Mouse (Mus musculus) kidney, embryonic 14.5 days (tissue): ENCODE measurements around the gene Wdr75. TPM values are rescaled to one million over a fixed set of nuclear protein-coding genes. Genes with fewer than 3 reads are reported as not detected.

Experiments used
- ATAC-seq: fragments of 200-750 bp; cut with Nextera tagmentation; 2 replicates; pipeline ENCODE4 v1.8.0; 2017; ENCODE audit warnings: moderate number of reproducible peaks, mild to moderate bottlenecking, moderate TSS enrichment, moderate library complexity; ENCODE audit not compliant: low FRiP score, low TSS enrichment
- H3K27ac ChIP-seq: fragments of 300-500 bp; sonication (generic); 2 replicates; pipeline ENCODE4 v1.5.1; 2014; ENCODE audit warnings: low read depth, mild to moderate bottlenecking, low read length, moderate library complexity, mixed read lengths
- H3K27me3 ChIP-seq: fragments of 300-500 bp; sonication (generic); 2 replicates; pipeline ENCODE4 v1.6.1; 2014; ENCODE audit warnings: mild to moderate bottlenecking, low read length; ENCODE audit not compliant: control insufficient read depth, insufficient read depth
- H3K36me3 ChIP-seq: fragments of 300-500 bp; sonication (generic); 2 replicates; pipeline ENCODE4 v1.6.1; 2014; ENCODE audit warnings: low read length, mixed read lengths; ENCODE audit not compliant: control insufficient read depth, insufficient read depth
- H3K4me1 ChIP-seq: fragments of 300-500 bp; sonication (generic); 2 replicates; pipeline ENCODE4 v1.6.1; 2014; ENCODE audit warnings: low read length, mixed read lengths; ENCODE audit not compliant: control insufficient read depth, insufficient read depth
- H3K4me2 ChIP-seq: fragments of 300-500 bp; sonication (generic); replicated peaks from 2 replicates; pipeline ENCODE4 v1.6.1; 2014; ENCODE audit warnings: low read depth, mild to moderate bottlenecking, low read length
- H3K4me3 ChIP-seq: fragments of 300-500 bp; sonication (generic); 2 replicates; pipeline ENCODE4 v1.5.1; 2014; ENCODE audit warnings: mild to moderate bottlenecking, low read length
- H3K9ac ChIP-seq: fragments of 300-500 bp; sonication (generic); 2 replicates; pipeline ENCODE4 v1.6.1; 2014; ENCODE audit warnings: low read depth, mild to moderate bottlenecking, low read length, moderate library complexity
- H3K9me3 ChIP-seq: fragments of 300-500 bp; sonication (generic); 2 replicates; pipeline ENCODE4 v1.6.1; 2016; ENCODE audit warnings: low read length; ENCODE audit not compliant: control insufficient read depth
- WGBS: fragments of 180-500 bp; shearing (Covaris S2); extraction: QIAGEN DNeasy Blood & Tissue Kit; methylation state at CpG from one replicate; pipeline ENCODE4 v1.1.7; 2014; 5-methylcytosine and 5-hydroxymethylcytosine counted together
- polyA plus RNA-seq: library from polyadenylated mRNA; unstranded; fragments of >200 nt; fragmentation: Nextera tagmentation; extraction: Ambion mirVana; gene quantifications from 2 replicates; pipeline ENCODE4 v1.2.1, GENCODE M21; 2014

Gene Wdr75
- polyA plus RNA-seq, 1 experiment from 2014 or later = 90.1 TPM

GRCm38 (mm10) chr1:45861162-45861561, 66.2 kb downstream of the Wdr75 start:
- Histone ChIP-seq H3K36me3 (no peaks in the 10 kb centered on the region), H3K27me3 (no peaks in the 10 kb centered on the region), H3K27ac (no peak overlapping the region), H3K4me2 (no peak overlapping the region), H3K4me3 (no peak overlapping the region), H3K4me1 (peaks cover 11% of the 10 kb centered on the region), H3K9me3 (no peaks in the 10 kb centered on the region), H3K9ac (no peak overlapping the region)
- ATAC-seq = no peak

GRCm38 (mm10) chr1:45863641-45864040, 68.7 kb downstream of the Wdr75 start:
- peaks cover 24% of the 10 kb centered on the region for H3K4me1 ChIP-seq
- H3K27ac ChIP-seq = no peak overlapping the region
- H3K27me3 ChIP-seq = no peaks in the 10 kb centered on the region

GRCm38 (mm10) chr1:45864564-45865014, 69.6 kb downstream of the Wdr75 start:
- H3K27me3 ChIP-seq = no peaks in the 10 kb centered on the region
- no peak overlapping the region for H3K9ac ChIP-seq
- no peaks in the 10 kb centered on the region for H3K9me3 ChIP-seq
- peaks cover 32% of the 10 kb centered on the region for H3K4me1 ChIP-seq
- no peak overlapping the region for H3K4me2 ChIP-seq
- WGBS = 54% methylated on average over 4 of the region's 4 CpGs
- ATAC-seq = peak; percentile 32
- H3K27ac ChIP-seq = peak overlapping the region; percentile 53; the same call in 1 of the 2 replicates
- no peak overlapping the region for H3K4me3 ChIP-seq
- no peaks in the 10 kb centered on the region for H3K36me3 ChIP-seq

More at GRCm38 (mm10) chr1:45863641-45864040, 68.7 kb downstream of the Wdr75 start:
- no peak overlapping the region for H3K4me2 ChIP-seq
- no peaks in the 10 kb centered on the region for H3K36me3 ChIP-seq
- no peak overlapping the region for H3K9ac ChIP-seq
- no peak overlapping the region for H3K4me3 ChIP-seq
- no peak for ATAC-seq
- 93% methylated on average over 3 of the region's 3 CpGs for WGBS
- H3K9me3 ChIP-seq = no peaks in the 10 kb centered on the region

GRCm38 (mm10) chr1:45865316-45865715, 70.3 kb downstream of the Wdr75 start:
- ATAC-seq = peak; percentile 32; the same call in 1 of the 2 replicates
- H3K4me3 ChIP-seq = no peak overlapping the region
- WGBS = 5% methylated on average over 1 of the region's 1 CpGs
- H3K27ac ChIP-seq = peak overlapping the region; percentile 63; the same call in 1 of the 2 replicates
- H3K27me3 ChIP-seq = no peaks in the 10 kb centered on the region
- no peak overlapping the region for H3K9ac ChIP-seq
- H3K36me3 ChIP-seq = no peaks in the 10 kb centered on the region
- no peaks in the 10 kb centered on the region for H3K9me3 ChIP-seq
- H3K4me1 ChIP-seq = peaks cover 27% of the 10 kb centered on the region; the same call in 1 of the 2 replicates
- no peak overlapping the region for H3K4me2 ChIP-seq

GRCm38 (mm10) chr1:45865727-45866126, 70.8 kb downstream of the Wdr75 start:
- Histone ChIP-seq H3K9ac (no peak overlapping the region), H3K27ac (peak overlapping the region; percentile 42), H3K9me3 (no peaks in the 10 kb centered on the region), H3K4me1 (peaks cover 27% of the 10 kb centered on the region; the same call in 1 of the 2 replicates), H3K4me3 (no peak overlapping the region), H3K27me3 (no peaks in the 10 kb centered on the region), H3K36me3 (no peaks in the 10 kb centered on the region), H3K4me2 (no peak overlapping the region)
- ATAC-seq = no peak
- WGBS = 40% methylated on average over 5 of the region's 5 CpGs

- H3K9ac ChIP-seq = no peak overlapping the region
- no peak overlapping the region for H3K4me3 ChIP-seq
- H3K4me2 ChIP-seq = no peak overlapping the region
- H3K36me3 ChIP-seq = no peaks in the 10 kb centered on the region
- H3K9me3 ChIP-seq = no peaks in the 10 kb centered on the region
- peak; percentile 37 for ATAC-seq
- 38% methylated on average over 3 of the region's 3 CpGs for WGBS
- no peaks in the 10 kb centered on the region for H3K27me3 ChIP-seq
- H3K4me1 ChIP-seq = peaks cover 27% of the 10 kb centered on the region; the same call in 1 of the 2 replicates
- peak overlapping the region; percentile 42 for H3K27ac ChIP-seq
Measured at GRCm38 (mm10) chr1:45866288-45867018, 71.5 kb downstream of the Wdr75 start.

- H3K27ac ChIP-seq = peak overlapping the region; percentile 78; the same call in 1 of the 2 replicates
- 13% methylated on average over 1 of the region's 1 CpGs for WGBS
- no peak overlapping the region for H3K9ac ChIP-seq
- no peak overlapping the region for H3K4me3 ChIP-seq
- peak; percentile 44; the same call in 1 of the 2 replicates for ATAC-seq
- H3K36me3 ChIP-seq = no peaks in the 10 kb centered on the region
- H3K9me3 ChIP-seq = no peaks in the 10 kb centered on the region
- H3K27me3 ChIP-seq = no peaks in the 10 kb centered on the region
- H3K4me2 ChIP-seq = no peak overlapping the region
- H3K4me1 ChIP-seq = peaks cover 27% of the 10 kb centered on the region; the same call in 1 of the 2 replicates
Measured at GRCm38 (mm10) chr1:45868050-45868449, 73.1 kb downstream of the Wdr75 start.

- H3K27me3 ChIP-seq = no peaks in the 10 kb centered on the region
Measured at GRCm38 (mm10) chr1:45868479-45869137, 73.6 kb downstream of the Wdr75 start.

More at GRCm38 (mm10) chr1:45868479-45869137, 73.6 kb downstream of the Wdr75 start:
- Histone ChIP-seq H3K9ac (no peak overlapping the region), H3K4me3 (no peak overlapping the region), H3K27ac (peak overlapping the region; percentile 78), H3K36me3 (no peaks in the 10 kb centered on the region), H3K4me1 (peaks cover 27% of the 10 kb centered on the region; the same call in 1 of the 2 replicates), H3K4me2 (no peak overlapping the region), H3K9me3 (no peaks in the 10 kb centered on the region)
- WGBS = 55% methylated on average over 3 of the region's 3 CpGs
- ATAC-seq = peak; percentile 10; the same call in 1 of the 2 replicates
